Mouse (Mus musculus): ENCODE measurements at regions not wholly inside any gene's neighbourhood (a gene's known extent, or its start where the extent isn't known, plus 50 kb on each side); places are given as distances from the start of the nearest gene placed in this dataset.

GRCm38 (mm10) chr16:87295727-87296126 lies 58.3 kb upstream of the N6amt1 start:
- DNase-seq (ENCODE audit: low spot score in 2 of 2): no peak

GRCm38 (mm10) chr16:87292826-87293225 lies 61.2 kb upstream of the N6amt1 start:
- no peak for DNase-seq (ENCODE audit: low spot score in 2 of 2)

- DNase-seq (ENCODE audit: low spot score in 2 of 2): no peak
Measured at GRCm38 (mm10) chr16:87291716-87292115, 62.3 kb upstream of the N6amt1 start.

- DNase-seq (ENCODE audit: low spot score in 2 of 2): no peak
Measured at GRCm38 (mm10) chr16:87285639-87286038, 68.3 kb upstream of the N6amt1 start.

- DNase-seq (ENCODE audit: low spot score in 2 of 2): no peak
Measured at GRCm38 (mm10) chr16:87284835-87285510, 69.0 kb upstream of the N6amt1 start.

GRCm38 (mm10) chr16:87278518-87278917 lies 75.5 kb upstream of the N6amt1 start:
- no peak for DNase-seq (ENCODE audit: low spot score in 2 of 2)

GRCm38 (mm10) chr16:87272363-87272762 lies 81.6 kb upstream of the N6amt1 start:
- no peak for DNase-seq (ENCODE audit: low spot score in 2 of 2)

- DNase-seq (ENCODE audit: low spot score in 2 of 2): no peak
Measured at GRCm38 (mm10) chr16:87267954-87268804, 85.8 kb upstream of the N6amt1 start.

- no peak for DNase-seq (ENCODE audit: low spot score in 2 of 2)
Measured at GRCm38 (mm10) chr16:87267517-87267916, 86.5 kb upstream of the N6amt1 start.

- DNase-seq (ENCODE audit: low spot score in 2 of 2): no peak
Measured at GRCm38 (mm10) chr16:87263571-87263970, 90.4 kb upstream of the N6amt1 start.

GRCm38 (mm10) chr16:87263041-87263440 lies 90.9 kb upstream of the N6amt1 start:
- no peak for DNase-seq (ENCODE audit: low spot score in 2 of 2)

GRCm38 (mm10) chr16:87262497-87262896 lies 91.5 kb upstream of the N6amt1 start:
- no peak for DNase-seq (ENCODE audit: low spot score in 2 of 2)

- DNase-seq (ENCODE audit: low spot score in 2 of 2): peak; percentile 13 to 34
Measured at GRCm38 (mm10) chr16:87261527-87261926, 92.5 kb upstream of the N6amt1 start.

GRCm38 (mm10) chr16:87254736-87255135 lies 99.2 kb upstream of the N6amt1 start:
- DNase-seq (ENCODE audit: low spot score in 2 of 2): no peak

- no peak for DNase-seq (ENCODE audit: low spot score in 2 of 2)
Measured at GRCm38 (mm10) chr16:87250531-87250930, 103.5 kb upstream of the N6amt1 start.

- DNase-seq (ENCODE audit: low spot score in 2 of 2): no peak
Measured at GRCm38 (mm10) chr16:87249903-87250302, 104.1 kb upstream of the N6amt1 start.

GRCm38 (mm10) chr16:87248501-87249030 lies 105.4 kb upstream of the N6amt1 start:
- DNase-seq (ENCODE audit: low spot score in 2 of 2): no peak

GRCm38 (mm10) chr16:87245933-87246791 lies 107.8 kb upstream of the N6amt1 start:
- peak in 1 of 2 experiments; percentile 43 for DNase-seq (ENCODE audit: low spot score in 2 of 2)

- no peak for DNase-seq (ENCODE audit: low spot score in 2 of 2)
Measured at GRCm38 (mm10) chr16:87245441-87245840, 108.5 kb upstream of the N6amt1 start.

- DNase-seq (ENCODE audit: low spot score in 2 of 2): no peak
Measured at GRCm38 (mm10) chr16:87242027-87242426, 112.0 kb upstream of the N6amt1 start.

- DNase-seq (ENCODE audit: low spot score in 2 of 2): no peak
Measured at GRCm38 (mm10) chr16:87239105-87239504, 114.9 kb upstream of the N6amt1 start.

- DNase-seq (ENCODE audit: low spot score in 2 of 2): no peak
Measured at GRCm38 (mm10) chr16:87234199-87234598, 119.8 kb upstream of the N6amt1 start.
